Mouse (Mus musculus) lung, embryonic 15.5 days (tissue): ENCODE measurements around the gene Hils1. TPM values are rescaled to one million over a fixed set of nuclear protein-coding genes. Genes with fewer than 3 reads are reported as not detected.

Experiments used
- ATAC-seq: fragments of 200-750 bp; cut with Nextera tagmentation; 2 replicates; pipeline ENCODE4 v1.8.0; 2017; ENCODE audit warnings: moderate number of reproducible peaks, borderline replicate concordance; ENCODE audit not compliant: low FRiP score, low TSS enrichment; ENCODE audit errors: extremely low read depth
- H3K27ac ChIP-seq: fragments of 300-500 bp; sonication (generic); 2 replicates; pipeline ENCODE4 v1.5.1; 2015; ENCODE audit warnings: moderate library complexity, mild to moderate bottlenecking, inconsistent platforms
- H3K27me3 ChIP-seq: fragments of 300-500 bp; sonication (generic); 2 replicates; pipeline ENCODE4 v1.6.1; 2015; ENCODE audit warnings: inconsistent platforms
- H3K36me3 ChIP-seq: fragments of 300-500 bp; sonication (generic); 2 replicates; pipeline ENCODE4 v1.6.1; 2015; ENCODE audit warnings: inconsistent platforms
- H3K4me1 ChIP-seq: fragments of 300-500 bp; sonication (generic); 2 replicates; pipeline ENCODE4 v1.6.1; 2015; ENCODE audit warnings: inconsistent platforms
- H3K4me2 ChIP-seq: fragments of 300-500 bp; sonication (generic); 2 replicates; pipeline ENCODE4 v1.6.1; 2015; ENCODE audit warnings: inconsistent platforms, mild to moderate bottlenecking, moderate library complexity
- H3K4me3 ChIP-seq: fragments of 300-500 bp; sonication (generic); 2 replicates; pipeline ENCODE4 v1.5.1; 2015; ENCODE audit warnings: mild to moderate bottlenecking, inconsistent platforms
- H3K9ac ChIP-seq: fragments of 300-500 bp; sonication (generic); 2 replicates; pipeline ENCODE4 v1.6.1; 2015; ENCODE audit warnings: inconsistent platforms
- H3K9me3 ChIP-seq: fragments of 300-500 bp; sonication (generic); 2 replicates; pipeline ENCODE4 v1.6.1; 2016; ENCODE audit warnings: inconsistent platforms
- WGBS: fragments of 180-500 bp; shearing (Covaris S2); methylation state at CpG from one replicate; pipeline ENCODE4 v1.1.7; 2015; 5-methylcytosine and 5-hydroxymethylcytosine counted together
- polyA plus RNA-seq: library from polyadenylated mRNA; unstranded; fragments of >200 nt; fragmentation: Nextera tagmentation; extraction: Ambion mirVana; gene quantifications from 2 replicates; pipeline ENCODE4 v1.2.1, GENCODE M21; 2015

The Hils1 gene
- polyA plus RNA-seq, 1 experiment from 2014 or later: not detected

DNA sequence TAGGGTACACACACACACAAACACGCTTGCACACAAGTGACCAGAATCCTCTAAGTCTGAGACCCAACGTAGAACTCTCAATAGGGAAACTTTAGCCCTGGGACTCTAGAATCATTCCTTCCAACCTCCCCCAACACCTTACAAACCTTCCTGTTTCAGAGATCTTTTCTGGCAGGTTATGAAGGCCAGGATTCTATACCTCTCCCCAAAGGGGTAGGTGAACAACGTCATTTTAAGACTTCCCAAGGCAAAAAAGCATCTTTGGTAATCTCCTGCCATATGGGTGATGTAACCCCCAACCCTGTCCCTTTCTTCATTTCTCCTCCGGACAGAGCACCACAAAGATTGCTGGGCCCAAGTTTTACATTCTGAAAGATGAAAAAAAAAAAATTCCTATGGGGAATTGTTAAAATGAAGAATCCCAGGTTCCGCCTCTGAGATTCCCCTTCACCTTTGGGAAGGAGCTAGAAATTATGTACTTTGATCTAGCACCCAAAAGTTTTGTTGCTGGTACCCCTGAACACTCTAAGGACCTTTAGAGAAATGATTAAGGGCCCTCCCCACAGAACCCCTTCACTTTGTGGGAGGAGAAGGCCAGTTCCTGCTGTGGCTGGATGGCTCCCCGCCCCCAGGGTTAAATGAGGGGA lies 22.8 kb downstream of the Hils1 start:
- Histone ChIP-seq H3K4me1 (peaks cover 66% of the 10 kb centered on the region), H3K9me3 (no peaks in the 10 kb centered on the region), H3K4me3 (peak overlapping the region; percentile 69), H3K4me2 (peak overlapping the region; percentile 91), H3K9ac (peak overlapping the region; percentile 68; the same call in 1 of the 2 replicates), H3K36me3 (no peaks in the 10 kb centered on the region), H3K27ac (peak overlapping the region; percentile 94), H3K27me3 (no peaks in the 10 kb centered on the region)
- no peak for ATAC-seq
- WGBS: 44% methylated on average over 6 of the region's 6 CpGs

DNA sequence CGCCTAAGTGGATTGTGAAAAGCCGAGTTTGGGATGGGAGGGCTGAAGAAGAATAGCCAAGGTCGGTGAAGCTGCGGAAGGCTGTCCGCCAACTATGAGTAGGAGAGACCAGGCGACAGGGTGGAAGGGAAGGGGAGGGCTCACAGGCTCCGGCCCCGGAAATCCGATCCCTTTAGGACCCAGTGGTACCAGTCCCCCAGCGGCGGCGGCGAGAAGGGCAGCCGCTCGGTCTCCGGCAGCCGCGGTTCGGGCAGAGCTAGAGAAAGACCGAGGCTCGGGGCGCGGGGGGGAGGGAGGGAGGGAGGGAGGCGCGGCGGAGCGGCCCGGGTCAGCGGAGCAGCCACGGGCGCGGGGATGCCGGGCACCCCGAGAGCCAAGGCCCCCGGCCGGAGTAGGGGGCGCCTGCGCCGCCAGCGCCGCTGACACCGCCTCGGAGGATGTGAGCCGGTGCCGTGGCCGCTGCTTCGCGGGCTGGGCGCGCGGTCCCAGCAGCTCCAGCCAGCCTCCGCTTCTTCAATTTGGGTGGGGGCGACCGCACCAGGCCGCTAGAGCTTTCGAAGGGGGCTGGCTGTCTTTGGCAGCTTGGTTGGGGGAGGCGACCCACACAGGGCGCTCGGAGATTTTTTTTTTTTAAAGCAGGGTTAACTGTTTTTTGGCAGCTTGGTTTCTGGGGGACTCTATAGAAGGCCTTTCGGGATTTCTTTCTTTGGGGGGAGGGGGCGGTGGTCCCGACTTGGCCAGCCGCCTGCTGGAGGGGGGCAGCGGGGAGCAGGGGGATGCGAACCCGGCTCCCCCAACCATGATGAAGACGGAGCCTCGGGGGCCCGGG lies 23.6 kb downstream of the Hils1 start, which contains the start of gene Ppp1r9b:
Gene Ppp1r9b (plus strand): TSS at position 287 of the 829 bp plus-strand sequence.
- H3K36me3 ChIP-seq: no peaks in the 10 kb centered on the region
- peaks cover 74% of the 10 kb centered on the region for H3K4me1 ChIP-seq
- peak within 1 kb of the TSS; percentile 69 for H3K4me3 ChIP-seq
- peak; percentile 86 for ATAC-seq
- H3K27ac ChIP-seq: peak within 1 kb of the TSS; percentile 94
- peak within 1 kb of the TSS; percentile 68 for H3K9ac ChIP-seq
- no peaks in the 10 kb centered on the region for H3K9me3 ChIP-seq
- H3K27me3 ChIP-seq: no peaks in the 10 kb centered on the region
- H3K4me2 ChIP-seq: peak within 1 kb of the TSS; percentile 91
- WGBS: under 1% methylated on average over 56 of the region's 69 CpGs

DNA sequence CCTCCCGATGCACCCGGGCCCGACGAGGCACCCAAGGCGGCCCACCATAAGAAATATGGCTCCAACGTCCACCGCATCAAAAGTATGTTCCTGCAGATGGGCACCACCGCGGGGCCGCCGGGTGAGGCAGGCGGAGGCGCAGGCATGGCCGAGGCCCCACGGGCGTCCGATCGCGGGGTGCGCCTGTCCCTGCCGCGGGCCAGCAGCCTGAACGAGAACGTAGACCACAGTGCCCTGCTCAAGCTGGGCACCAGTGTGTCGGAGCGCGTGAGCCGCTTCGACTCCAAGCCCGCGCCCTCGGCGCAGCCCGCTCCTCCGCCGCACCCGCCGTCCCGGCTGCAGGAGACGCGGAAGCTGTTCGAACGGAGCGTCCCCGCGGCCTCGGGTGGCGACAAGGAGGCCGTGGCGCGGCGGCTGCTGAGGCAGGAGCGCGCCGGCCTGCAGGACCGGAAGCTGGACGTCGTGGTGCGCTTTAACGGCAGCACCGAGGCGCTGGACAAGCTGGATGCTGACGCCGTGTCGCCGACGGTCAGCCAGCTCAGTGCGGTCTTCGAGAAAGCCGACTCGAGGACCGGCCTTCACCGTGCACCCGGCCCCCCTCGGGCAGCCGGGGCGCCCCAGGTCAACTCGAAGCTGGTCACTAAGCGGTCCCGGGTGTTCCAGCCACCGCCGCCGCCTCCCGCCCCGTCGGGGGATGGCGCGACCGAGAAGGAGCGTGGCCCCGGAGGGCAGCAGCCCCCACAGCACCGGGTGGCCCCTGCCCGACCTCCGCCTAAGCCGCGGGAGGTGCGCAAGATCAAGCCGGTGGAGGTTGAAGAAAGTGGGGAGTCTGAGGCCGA lies 24.5 kb downstream of the Hils1 start:
- under 1% methylated on average over 99 of the region's 99 CpGs for WGBS
- Histone ChIP-seq H3K36me3 (peaks cover 9% of the 10 kb centered on the region), H3K4me2 (peak overlapping the region; percentile 91), H3K9ac (peak overlapping the region; percentile 68), H3K27me3 (no peaks in the 10 kb centered on the region), H3K27ac (peak overlapping the region; percentile 94), H3K4me3 (peak overlapping the region; percentile 69), H3K4me1 (peaks cover 77% of the 10 kb centered on the region), H3K9me3 (no peaks in the 10 kb centered on the region)
- no peak for ATAC-seq

DNA sequence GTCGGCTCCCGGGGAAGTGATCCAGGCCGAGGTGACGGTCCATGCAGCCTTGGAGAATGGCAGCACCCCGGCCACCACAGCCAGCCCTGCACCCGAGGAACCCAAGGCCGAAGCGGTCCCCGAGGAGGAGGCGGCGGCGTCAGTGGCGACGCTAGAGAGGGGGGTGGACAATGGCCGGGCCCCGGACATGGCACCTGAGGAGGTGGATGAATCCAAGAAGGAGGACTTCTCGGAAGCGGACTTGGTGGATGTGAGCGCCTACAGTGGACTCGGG lies 25.0 kb downstream of the Hils1 start:
- H3K4me2 ChIP-seq: peak overlapping the region; percentile 91
- no peaks in the 10 kb centered on the region for H3K9me3 ChIP-seq
- ATAC-seq: no peak
- peaks cover 73% of the 10 kb centered on the region for H3K4me1 ChIP-seq
- H3K27me3 ChIP-seq: no peaks in the 10 kb centered on the region
- peak overlapping the region; percentile 94 for H3K27ac ChIP-seq
- under 1% methylated on average over 20 of the region's 20 CpGs for WGBS
- peak overlapping the region; percentile 69 for H3K4me3 ChIP-seq
- peaks cover 14% of the 10 kb centered on the region for H3K36me3 ChIP-seq
- H3K9ac ChIP-seq: peak overlapping the region; percentile 68

DNA sequence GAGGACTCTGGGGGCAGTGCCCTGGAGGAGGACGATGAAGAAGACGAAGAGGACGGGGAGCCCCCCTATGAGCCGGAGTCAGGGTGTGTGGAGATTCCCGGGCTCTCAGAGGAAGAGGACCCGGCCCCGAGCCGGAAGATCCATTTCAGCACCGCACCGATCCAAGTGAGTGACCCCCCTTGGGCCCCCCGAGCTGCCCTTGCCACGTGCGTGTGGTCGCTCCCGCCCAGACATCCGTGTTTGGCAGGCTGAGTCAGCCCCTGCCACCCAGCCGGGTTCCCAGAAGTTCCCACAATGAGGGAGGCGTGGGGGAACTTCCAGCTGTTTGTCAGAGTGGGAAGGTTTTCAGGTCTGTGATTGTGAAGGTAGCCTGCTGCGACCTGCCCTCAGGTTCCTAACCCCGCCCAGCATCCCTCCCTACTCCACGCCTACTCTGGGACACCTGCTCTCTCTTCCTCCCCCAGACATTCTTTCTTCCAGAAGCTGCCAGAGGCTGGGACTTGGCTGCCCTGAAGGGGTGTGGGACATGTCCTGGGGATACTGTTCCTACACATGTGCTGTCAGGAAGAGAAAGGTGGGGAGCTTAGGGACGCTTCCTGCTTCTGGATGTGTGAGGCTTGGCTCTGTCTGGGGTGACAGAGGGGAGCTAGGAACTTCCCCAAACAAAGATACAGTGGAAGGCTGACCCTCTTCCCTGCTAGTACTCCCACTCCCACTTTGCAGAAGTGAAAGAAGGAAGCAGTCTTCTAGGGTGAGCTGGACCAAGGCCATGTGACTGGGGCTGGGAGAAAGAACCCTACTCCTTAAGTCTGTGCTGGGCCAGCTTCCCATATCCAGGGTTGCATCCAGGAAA lies 25.6 kb downstream of the Hils1 start:
- Histone ChIP-seq H3K27me3 (no peaks in the 10 kb centered on the region), H3K27ac (peak overlapping the region; percentile 94), H3K9me3 (no peaks in the 10 kb centered on the region), H3K9ac (peak overlapping the region; percentile 68), H3K4me2 (peak overlapping the region; percentile 91), H3K4me3 (peak overlapping the region; percentile 69), H3K4me1 (peaks cover 70% of the 10 kb centered on the region), H3K36me3 (peaks cover 20% of the 10 kb centered on the region)
- ATAC-seq: no peak
- under 1% methylated on average over 22 of the region's 22 CpGs for WGBS

DNA sequence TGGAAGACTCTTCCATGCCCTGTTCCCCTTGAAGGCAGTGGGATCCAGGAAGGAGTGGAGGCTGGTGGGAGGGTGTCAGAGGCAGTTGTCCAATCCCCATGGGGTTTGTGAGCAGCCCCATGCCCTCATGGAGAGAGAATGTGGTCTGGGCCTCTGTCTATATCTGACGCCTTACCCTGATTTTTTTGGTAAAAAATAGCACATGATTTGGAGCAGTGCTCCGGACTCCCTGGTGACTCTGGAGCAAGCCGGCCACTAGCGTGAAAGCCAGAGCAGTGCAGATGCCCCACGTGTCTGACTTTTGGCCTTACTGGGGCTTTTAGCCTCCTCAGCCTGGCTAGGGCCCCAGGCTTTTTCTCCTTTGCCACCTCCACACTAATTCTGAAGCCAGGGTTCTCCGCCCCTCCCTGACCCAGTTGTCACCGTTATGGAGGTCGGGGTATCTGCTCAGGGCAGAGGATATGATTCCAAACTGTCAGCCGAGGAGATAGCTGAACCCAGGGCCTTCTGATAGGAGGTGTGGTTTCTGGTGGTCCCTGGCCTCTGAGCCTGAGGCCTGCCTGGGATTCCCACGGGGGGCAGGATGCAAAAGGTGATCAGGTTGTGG lies 26.9 kb downstream of the Hils1 start:
- 29% methylated on average over 10 of the region's 10 CpGs for WGBS
- H3K4me1 ChIP-seq: peaks cover 62% of the 10 kb centered on the region
- ATAC-seq: no peak
- H3K9ac ChIP-seq: peak overlapping the region; percentile 68
- H3K4me2 ChIP-seq: peak overlapping the region; percentile 91
- H3K27ac ChIP-seq: peak overlapping the region; percentile 94; the same call in 1 of the 2 replicates
- peaks cover 33% of the 10 kb centered on the region for H3K36me3 ChIP-seq
- H3K27me3 ChIP-seq: no peaks in the 10 kb centered on the region
- no peaks in the 10 kb centered on the region for H3K9me3 ChIP-seq
- peak overlapping the region; percentile 69 for H3K4me3 ChIP-seq

DNA sequence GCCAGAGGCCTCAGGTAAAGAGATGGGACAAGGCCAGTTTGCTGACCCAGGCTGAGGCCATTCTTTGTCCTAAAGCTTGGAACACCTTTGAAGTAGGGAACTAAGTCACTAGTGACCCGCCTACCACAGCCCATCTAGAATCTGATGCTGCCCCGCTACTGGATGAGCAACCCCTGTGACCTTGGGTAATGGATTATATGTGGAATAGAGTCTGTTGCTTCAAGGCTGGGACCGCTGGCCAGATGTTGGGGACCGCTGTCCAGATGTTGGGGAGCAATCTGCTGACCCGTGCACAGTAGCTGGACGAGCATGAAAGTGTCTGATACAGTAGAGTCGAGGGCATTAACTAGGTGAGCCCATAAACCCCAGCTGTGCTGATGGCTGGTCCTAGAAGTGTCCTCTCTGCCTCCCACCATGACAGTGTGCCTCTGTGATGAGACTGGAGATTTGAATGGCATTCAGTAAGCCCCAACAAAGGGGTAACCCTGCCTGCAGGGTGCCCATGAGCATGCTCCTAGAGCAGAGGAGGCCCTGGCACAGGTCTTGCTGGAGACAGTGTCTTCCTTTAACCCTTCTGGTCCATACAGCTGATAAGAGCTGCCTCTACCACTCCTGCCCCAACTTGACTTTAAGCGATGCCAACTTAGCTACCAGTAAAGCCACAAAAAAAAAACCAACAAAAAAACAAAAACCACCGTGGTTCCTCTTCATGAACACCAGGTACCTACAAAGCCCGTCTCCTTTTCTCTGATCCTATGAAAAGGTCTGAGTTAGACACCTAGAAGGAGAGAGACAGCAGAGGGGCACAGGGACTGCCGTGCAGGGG lies 27.8 kb downstream of the Hils1 start:
- Histone ChIP-seq H3K4me1 (peaks cover 57% of the 10 kb centered on the region), H3K4me3 (peak overlapping the region; percentile 69), H3K27me3 (no peaks in the 10 kb centered on the region), H3K4me2 (peak overlapping the region; percentile 91), H3K9me3 (no peaks in the 10 kb centered on the region), H3K27ac (no peak overlapping the region), H3K36me3 (peaks cover 37% of the 10 kb centered on the region), H3K9ac (peak overlapping the region; percentile 68)
- ATAC-seq: no peak
- 73% methylated on average over 11 of the region's 11 CpGs for WGBS

DNA sequence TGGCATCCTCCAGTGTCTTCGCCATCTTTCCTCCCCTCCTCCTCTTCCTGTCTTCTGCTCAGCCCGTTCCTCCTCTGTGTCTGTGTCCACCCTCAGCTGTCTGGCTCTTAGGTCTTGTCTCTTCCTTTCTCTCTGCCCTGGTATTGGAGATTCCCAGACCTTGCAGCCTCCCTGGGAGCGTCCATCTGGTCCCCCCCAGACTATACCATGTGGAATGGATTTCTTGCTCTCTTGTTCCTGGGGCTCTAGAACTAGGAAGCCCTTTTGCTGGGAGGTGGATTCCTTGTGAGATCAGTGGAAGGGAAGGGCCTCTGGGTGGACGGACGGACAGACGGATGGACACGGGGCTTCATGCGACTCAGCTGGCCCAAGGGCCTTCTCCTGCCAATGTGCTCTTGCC lies 28.7 kb downstream of the Hils1 start:
- Histone ChIP-seq H3K36me3 (peaks cover 37% of the 10 kb centered on the region), H3K9ac (no peak overlapping the region), H3K27me3 (no peaks in the 10 kb centered on the region), H3K27ac (no peak overlapping the region), H3K9me3 (no peaks in the 10 kb centered on the region), H3K4me2 (0 out of 2 replicates have a peak overlapping the region, but pooled peaks have one; percentile 91), H3K4me3 (no peak overlapping the region), H3K4me1 (peaks cover 60% of the 10 kb centered on the region)
- 79% methylated on average over 8 of the region's 8 CpGs for WGBS
- ATAC-seq: no peak

DNA sequence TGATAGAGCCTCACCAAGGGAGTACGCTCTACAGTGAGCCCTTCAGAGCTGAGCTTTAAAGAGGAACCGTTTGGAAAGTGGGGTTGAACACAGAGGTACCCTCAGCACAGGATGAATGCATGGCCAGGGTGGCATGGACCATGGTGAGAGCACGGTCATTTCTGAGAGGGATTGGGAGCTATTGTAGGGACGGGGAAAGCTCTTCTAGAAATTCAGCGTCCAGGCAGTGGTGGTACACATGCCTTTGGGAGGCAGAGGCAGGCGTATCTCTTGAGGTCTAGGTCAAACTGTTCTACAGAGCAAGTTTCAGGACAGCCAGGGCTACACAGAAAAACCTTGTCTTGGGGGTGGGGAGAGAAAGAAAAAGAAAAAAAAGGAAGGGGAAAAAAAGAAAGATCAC lies 29.6 kb downstream of the Hils1 start:
- Histone ChIP-seq H3K4me1 (peaks cover 60% of the 10 kb centered on the region), H3K4me3 (no peak overlapping the region), H3K4me2 (no peak overlapping the region), H3K27me3 (no peaks in the 10 kb centered on the region), H3K27ac (no peak overlapping the region), H3K9ac (no peak overlapping the region), H3K9me3 (no peaks in the 10 kb centered on the region), H3K36me3 (peaks cover 45% of the 10 kb centered on the region)
- no peak for ATAC-seq
- 89% methylated on average over 6 of the region's 6 CpGs for WGBS

DNA sequence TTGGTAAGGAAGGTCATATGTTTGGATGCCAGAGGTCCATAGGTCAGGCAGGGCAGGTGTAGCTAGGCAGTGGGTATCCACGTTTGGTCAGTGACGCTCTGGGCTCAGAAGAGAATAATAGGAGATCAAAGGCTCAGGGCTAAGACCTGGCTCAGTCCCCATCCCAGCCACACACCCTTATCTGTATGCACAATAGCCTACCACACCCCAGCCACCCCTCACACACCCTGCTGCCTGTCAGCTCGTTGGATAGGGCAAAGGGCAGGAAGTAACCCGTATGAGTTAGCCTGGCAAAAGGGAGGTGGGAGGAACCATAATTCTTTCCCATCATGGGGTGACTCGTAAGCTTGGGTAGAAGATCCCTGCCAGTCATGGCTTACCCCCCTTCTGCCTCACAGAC lies 30.2 kb downstream of the Hils1 start:
- WGBS: 46% methylated on average over 5 of the region's 5 CpGs
- no peak overlapping the region for H3K4me3 ChIP-seq
- no peak overlapping the region for H3K27ac ChIP-seq
- no peaks in the 10 kb centered on the region for H3K9me3 ChIP-seq
- no peak overlapping the region for H3K9ac ChIP-seq
- H3K4me2 ChIP-seq: no peak overlapping the region
- H3K27me3 ChIP-seq: no peaks in the 10 kb centered on the region
- H3K36me3 ChIP-seq: peaks cover 51% of the 10 kb centered on the region
- peaks cover 54% of the 10 kb centered on the region for H3K4me1 ChIP-seq
- ATAC-seq: peak; percentile 11; the same call in 1 of the 2 replicates
